Mouse (Mus musculus) urinary bladder, postnatal 14 days (tissue): ENCODE results near the gene Zfp422.

Experiments used
- DNase-seq: peaks from one replicate; pipeline ENCODE4 v3.0.0; 2021; ENCODE audit warnings: low spot score

The Zfp422 gene

GRCm38 (mm10) chr6:116628539-116629171 is at the start of gene Zfp422:
Gene Zfp422, minus strand, starts transcription at chr6:116628999.
- peak; percentile 67 for DNase-seq

DNA sequence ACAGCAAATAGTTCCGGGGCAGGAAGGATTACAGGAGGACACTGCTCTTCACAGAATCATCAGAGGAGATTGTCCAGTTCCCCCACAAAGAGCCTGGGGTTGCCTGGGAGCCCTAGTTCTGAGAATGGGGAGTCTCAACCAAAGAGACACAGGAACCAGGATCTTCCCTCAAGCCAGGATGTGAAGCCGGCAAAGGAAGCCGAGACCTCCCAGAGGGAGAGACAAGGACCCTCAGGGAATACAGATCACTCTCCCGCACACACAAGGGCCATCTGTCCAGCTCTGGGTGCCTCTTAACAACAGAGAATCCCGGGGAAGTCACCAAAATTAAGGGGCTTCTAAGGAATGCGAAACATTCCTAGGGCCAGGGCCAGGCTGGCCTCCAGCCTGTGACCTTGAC is 48.5 kb upstream of the Zfp422 start:
- DNase-seq, result no peak

- no peak for DNase-seq
Observed at GRCm38 (mm10) chr6:116676355-116676913, 47.6 kb upstream of the Zfp422 start.

- DNase-seq, result no peak
Observed at GRCm38 (mm10) chr6:116674283-116674886, 45.6 kb upstream of the Zfp422 start.

GRCm38 (mm10) chr6:116673471-116674282 is 44.9 kb upstream of the Zfp422 start, which contains the start of gene Rassf4:
Gene Rassf4, minus strand, starts transcription at chr6:116673952.
- DNase-seq, result peak; percentile 85

DNA sequence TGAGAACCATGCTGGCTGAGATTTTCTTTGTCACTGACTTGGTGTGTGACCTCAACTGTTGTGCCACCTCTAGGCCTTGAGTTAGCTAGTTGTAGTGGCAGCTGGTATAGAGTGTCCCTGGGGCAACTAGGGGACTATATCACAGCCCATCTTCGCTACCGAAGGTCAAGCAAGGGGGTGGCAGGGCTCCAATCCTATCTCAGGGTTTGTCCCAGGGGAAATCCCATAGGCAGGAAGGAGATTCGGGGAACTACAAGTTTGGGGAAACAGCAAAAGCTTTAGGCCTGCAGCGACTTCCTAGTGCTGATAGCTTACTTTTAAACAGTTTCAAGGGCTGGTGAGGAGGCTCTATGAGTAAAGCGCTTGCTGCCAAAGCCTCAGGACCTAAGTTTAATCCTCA is 43.5 kb upstream of the Zfp422 start:
- DNase-seq, result no peak

DNA sequence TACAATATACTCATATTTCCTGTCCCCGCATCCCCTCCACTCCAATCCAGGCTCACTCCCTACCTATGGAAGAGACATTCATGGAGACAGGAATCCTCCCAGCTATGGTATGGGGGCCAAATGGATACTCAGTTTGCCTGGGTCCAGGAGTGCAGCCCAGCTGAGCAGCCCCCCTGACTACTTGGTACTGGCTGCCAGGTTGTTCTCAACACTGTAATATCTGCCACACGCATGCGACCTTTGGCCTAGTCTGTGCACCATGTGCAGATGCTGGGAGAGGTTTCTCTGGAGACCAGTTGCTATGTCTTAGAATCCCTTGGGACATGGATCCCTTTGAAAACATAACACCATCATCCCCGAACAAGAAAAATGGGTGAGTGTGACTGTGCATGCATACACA is 43.0 kb upstream of the Zfp422 start:
- DNase-seq, result no peak

- DNase-seq, result no peak
Observed at GRCm38 (mm10) chr6:116671031-116671430, 42.2 kb upstream of the Zfp422 start.

DNA sequence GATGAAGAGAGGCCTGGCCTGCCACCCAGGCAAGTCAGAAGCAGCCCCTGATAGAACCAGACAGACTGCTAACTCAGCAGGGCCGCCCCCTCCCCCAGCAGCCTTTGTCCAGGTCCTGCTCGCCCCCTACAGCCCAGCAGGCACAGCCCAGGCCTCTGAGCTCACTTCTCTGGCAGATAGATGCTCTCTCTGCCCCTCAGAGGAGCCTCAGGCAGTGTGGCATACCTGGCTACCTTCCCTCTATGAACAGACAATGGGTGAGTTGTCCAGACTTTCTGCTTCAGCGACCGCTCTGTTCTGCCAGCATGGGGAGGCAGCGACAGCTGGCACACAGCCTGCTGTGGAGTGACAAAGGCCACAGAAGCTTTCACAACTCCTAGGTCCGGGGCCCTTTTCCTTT is 41.3 kb upstream of the Zfp422 start:
- DNase-seq, result no peak

- DNase-seq, result no peak
Observed at GRCm38 (mm10) chr6:116668682-116669470, 40.1 kb upstream of the Zfp422 start.

DNA sequence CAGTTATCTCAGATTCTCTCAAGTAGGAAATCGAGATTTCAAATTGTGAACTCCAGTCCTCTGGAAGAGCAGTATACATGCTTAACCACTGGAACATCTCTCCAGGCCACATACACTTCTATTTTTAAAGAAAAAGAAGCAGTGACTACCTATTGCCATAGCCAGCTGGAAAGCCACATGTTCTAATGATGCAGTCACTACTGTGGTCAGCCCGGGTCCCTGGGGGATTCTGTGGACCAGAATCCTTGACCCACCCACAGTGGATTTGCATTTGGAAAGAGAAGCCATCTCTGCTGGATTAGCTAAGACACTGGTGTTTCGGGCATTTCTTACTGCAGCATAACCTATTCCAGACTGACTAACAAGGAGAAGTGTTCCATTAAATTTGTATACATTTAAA is 38.6 kb upstream of the Zfp422 start:
- DNase-seq, result no peak

DNA sequence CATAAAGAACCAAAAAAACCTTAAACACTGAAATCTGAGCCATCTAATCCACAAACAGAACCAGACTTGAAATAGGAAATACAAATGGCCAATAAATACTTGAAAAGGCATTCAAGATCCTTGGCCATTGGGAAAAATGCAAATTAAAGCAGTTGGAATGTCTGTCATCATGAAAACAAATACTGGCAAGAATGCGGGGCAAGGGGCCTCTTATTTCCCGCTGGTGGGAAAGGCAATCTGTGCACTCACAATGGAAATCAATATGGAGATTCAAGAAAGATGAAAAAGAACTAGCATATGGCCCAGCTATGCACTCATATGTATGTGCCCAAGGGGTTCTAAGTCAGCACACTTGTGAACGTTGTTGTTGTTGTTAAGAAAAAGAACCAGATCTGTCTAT is 38.1 kb upstream of the Zfp422 start:
- DNase-seq, result no peak

GRCm38 (mm10) chr6:116666085-116666750 is 37.4 kb upstream of the Zfp422 start:
- DNase-seq, result no peak

GRCm38 (mm10) chr6:116664830-116665229 is 36.0 kb upstream of the Zfp422 start:
- DNase-seq, result no peak

GRCm38 (mm10) chr6:116664031-116664430 is 35.2 kb upstream of the Zfp422 start:
- no peak for DNase-seq

- no peak for DNase-seq
Observed at GRCm38 (mm10) chr6:116663364-116663763, 34.6 kb upstream of the Zfp422 start.

- peak; percentile 64 for DNase-seq
Observed at GRCm38 (mm10) chr6:116653684-116654454, 25.1 kb upstream of the Zfp422 start.

DNA sequence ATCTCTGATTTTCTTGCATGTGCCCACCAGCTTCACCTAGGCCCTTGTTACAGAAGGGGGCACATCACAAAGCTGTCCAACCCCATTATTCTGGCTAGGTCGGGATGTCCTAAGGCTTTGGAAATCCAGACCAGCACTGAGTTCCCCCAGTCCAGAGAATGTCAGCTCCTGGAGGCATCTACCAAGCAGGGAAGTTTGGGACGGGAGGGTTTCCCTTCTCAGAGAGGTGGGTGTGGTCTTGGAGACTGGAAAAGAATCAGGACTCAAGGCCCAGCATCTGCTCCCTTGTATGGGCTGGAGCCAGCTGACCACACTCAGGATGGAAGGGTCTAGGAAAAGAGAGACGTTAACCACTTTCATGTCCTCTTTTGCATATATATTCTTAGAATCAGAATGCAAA is 24.4 kb upstream of the Zfp422 start:
- no peak for DNase-seq

- DNase-seq, result peak; percentile 50
Observed at GRCm38 (mm10) chr6:116651437-116652118, 22.8 kb upstream of the Zfp422 start.

- peak; percentile 75 for DNase-seq
Observed at GRCm38 (mm10) chr6:116650406-116650805, 21.6 kb upstream of the Zfp422 start, which contains the start of gene Depp1. Gene Depp1, plus strand, starts transcription at chr6:116650609.
